Mouse (Mus musculus) frontal cortex, adult 2 months (tissue): ENCODE data around the gene Ccdc188. TPM values are rescaled to one million over a fixed set of nuclear protein-coding genes. Genes with fewer than 3 reads are reported as not detected.

Source experiments
- DNase-seq, 2 experiments: peaks; one replicate each; pipeline ENCODE4 v3.0.0; 2022; ENCODE audit warnings: low spot score in 1 of 2; ENCODE audit errors: extremely low spot score in 1 of 2
- polyA plus RNA-seq: library from polyadenylated mRNA; depleted of rRNA; stranded (reverse); fragments of >200 nt; gene quantifications from 2 replicates; pipeline ENCODE4 v1.2.3, GENCODE M21; 2012

The Ccdc188 gene
- polyA plus RNA-seq, 1 experiment: not detected

GRCm38 (mm10) chr16:18233919-18234670 lies 16.4 kb downstream of the Ccdc188 start:
- no peak for DNase-seq

DNA sequence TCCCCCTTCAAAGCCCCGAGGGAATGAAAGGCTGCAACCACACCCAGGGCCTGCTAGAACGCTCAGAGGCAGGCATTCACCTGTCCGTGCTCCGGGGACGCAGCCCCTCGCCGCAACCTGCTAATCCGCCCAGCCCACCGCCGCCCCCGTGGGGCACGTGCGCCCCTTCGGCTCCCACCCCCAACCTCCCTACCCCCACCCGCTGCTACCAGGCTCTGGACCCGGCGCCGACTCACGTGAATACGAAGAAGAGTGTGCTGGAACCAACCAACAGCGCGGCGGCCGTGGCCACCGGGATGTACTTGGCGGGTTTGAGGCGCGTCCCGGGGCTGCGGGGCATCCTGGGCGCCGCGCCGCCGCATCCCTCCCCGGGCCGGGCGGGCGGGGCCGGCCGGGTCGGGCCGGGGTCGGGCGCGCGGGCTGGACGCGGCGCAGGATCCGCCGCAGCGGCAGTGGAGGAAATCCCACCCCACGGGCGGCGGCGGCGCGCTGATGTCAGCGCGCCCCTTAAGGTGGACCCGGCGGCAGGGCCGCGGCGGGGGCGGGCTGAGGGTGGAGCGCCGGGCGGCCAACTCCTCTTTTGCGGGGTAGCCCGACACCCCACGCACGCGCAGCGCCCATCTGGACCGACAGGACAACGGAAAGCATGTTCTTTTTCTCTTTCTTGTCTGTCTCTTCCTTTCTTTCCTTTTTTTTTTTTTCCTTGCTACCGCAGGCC lies 17.2 kb downstream of the Ccdc188 start, which contains the start of gene Zdhhc8:
Gene Zdhhc8 (minus strand): TSS at position 466 of the 718 bp plus-strand sequence.
- DNase-seq: peak in 1 of 2 experiments; percentile 83

- DNase-seq: peak in 1 of 2 experiments; percentile 76
Measured at GRCm38 (mm10) chr16:18235389-18236065, 17.8 kb downstream of the Ccdc188 start.

DNA sequence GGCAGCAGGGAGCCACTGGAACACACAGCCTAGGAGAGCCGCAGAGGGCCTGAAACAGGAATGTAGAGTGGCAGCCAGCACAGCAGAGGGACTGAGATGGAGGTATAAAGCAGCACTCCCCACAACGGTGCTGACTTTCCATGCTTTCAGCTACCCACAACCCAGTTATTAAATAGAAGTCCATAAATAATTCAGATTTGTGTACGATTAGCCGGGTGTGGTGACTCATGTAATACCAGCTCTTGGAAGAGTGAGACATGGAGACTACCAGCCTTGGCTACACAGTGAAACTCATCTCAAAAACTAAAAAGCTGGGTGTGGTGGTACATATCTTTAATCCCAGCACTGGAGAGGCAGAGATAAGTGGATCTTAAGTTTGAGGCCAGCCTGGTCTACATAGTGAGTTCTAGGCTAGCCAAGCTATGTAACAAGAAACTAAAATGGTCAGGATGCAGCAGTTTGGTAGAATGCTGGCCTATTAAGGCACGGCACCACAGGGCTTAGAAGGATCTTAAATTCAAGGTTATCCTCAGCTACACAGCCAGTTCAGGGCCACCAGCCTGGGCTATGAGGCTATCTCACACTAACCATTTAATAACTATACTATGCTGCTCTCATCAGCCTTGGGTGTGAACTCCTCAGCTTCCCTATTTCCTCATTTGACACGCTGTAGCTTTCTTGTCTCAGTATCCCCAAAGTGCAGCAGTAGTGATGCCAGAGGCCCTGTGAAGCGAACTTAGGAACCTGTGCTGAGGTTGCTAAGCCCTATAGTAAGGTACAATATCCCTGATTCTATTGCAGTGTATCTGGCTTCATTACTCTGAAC lies 19.2 kb downstream of the Ccdc188 start:
- DNase-seq: no peak

DNA sequence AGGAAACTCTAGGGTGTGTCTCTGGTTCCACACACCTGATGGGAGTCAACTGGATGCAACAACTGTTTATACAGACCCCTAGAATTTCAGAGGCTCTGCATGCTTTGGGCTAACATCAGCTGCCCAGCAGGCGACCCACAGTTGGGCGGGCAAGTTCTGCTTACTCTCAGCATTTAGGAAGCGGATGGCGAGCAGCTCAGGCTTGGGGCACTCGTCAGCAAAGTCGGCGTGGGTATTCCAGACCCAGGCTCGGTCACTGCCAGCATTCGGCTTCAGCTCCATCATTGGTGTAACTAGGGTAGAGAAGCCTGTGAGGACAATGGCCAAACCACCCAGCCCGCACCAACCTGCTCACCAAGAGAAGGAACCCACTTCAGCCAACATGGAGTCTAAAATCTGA lies 23.9 kb downstream of the Ccdc188 start:
- DNase-seq: no peak

- no peak for DNase-seq
Measured at GRCm38 (mm10) chr16:18247521-18248399, 30.1 kb downstream of the Ccdc188 start.

DNA sequence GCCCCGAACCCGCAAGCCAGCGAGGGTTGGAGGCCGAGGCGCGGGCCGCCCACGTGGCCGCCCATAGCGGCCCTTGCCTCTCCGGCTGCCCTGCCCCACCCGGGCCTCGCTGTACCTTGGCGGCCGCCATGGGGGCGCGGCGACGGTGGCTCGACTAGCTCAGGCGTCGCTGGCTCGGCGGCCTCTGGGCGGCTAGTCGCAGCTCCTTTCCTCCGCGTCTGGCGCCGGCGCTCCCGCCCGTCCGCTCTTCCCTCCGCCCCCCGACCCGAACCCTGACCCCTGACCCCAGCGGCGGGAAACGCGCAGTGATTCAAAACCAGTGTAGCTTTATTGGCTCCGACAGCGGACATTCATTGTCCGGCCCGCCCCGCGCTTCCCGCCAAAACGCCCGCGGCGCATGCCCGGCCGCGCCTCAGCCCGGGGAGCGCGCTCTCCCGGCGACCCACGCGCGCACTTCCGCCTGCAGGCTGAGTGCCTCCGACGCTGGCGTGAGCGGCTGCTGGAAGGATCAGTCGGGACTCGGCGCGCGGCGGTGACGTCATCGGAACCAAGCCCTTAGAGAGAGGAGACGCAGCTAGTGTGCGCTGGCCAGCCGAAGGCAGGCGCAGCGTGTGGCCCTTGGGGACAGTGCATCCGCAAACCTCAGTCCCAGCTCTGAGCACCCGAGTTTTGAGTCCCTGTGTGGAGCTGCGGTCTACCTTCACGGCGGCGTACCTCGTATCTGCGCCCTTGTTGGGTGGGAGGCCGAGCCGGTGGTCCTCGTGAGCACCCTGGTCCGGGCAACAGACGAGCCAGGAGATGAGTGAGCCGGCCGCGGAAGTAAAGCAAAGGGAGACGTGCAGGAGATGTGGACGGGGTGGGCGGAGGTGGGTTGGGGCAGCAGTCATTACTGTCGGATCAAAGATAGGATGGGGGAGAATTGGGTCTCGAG lies 31.0 kb downstream of the Ccdc188 start, which contains the start of the genes Trmt2a and Ranbp1:
Gene Trmt2a (plus strand): TSS at position 247 of the 931 bp plus-strand sequence.
Gene Ranbp1 (minus strand): TSS at position 300 of the 931 bp plus-strand sequence.
- DNase-seq: peak; percentile 98

GRCm38 (mm10) chr16:18249364-18249967 lies 31.8 kb downstream of the Ccdc188 start:
- DNase-seq: no peak

DNA sequence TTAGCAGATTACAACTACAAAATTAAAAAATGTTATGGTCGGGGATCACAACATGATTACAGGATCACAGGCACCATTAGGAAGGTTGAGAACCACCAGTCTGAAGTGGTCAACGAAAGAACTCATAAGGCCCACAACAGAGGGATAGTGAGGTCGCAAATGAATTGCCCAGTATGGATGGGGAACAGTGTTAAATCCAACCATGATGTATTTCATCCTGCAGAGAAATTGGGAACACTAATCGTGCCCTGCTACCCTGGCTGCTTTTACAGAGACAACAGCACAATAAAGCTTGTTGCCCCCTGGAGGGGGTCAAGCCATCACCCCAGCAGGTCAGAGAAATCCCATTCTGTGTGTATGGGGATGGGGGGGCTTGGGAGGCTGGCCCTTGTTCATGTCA lies 32.6 kb downstream of the Ccdc188 start:
- DNase-seq: no peak

- DNase-seq: no peak
Measured at GRCm38 (mm10) chr16:18250828-18251790, 33.4 kb downstream of the Ccdc188 start.

DNA sequence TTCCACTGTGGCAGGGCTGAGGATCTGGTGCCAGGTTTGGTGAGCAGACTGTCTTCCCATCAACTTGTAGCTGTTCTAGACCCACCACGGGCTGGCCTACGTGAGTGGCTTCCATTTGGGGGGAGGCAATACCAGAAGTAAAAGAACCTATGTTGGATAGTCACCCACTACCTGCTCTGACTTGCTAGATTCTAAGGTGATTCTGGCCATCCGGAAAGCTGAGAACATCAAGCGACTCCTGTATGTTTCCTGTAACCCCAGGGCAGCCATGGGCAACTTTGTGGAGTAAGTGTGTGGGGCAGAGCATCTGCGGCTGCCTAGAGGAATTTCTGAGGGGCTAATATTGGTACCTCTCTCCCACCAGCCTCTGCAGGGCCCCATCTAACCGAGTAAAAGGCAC lies 35.1 kb downstream of the Ccdc188 start:
- DNase-seq: no peak

DNA sequence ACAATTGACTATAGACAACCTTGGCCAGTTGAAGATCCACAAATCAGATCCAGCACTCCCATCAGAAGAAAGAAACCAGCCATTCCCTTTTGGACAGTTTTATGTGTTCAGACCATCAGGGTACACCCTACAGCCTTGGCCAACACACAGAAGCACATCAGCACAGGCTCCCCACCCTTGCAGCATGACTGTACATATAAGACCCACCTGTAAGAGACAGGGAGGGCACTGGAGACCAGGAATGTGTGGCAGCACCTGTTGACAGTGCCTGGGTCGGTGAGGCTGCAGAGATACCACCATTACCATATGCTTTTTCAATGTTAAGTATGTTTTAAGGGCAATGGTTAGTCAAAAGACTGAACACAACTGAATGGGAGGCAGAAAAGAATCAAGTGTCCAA lies 36.2 kb downstream of the Ccdc188 start:
- no peak for DNase-seq

- DNase-seq: no peak
Measured at GRCm38 (mm10) chr16:18258221-18258620, 40.5 kb downstream of the Ccdc188 start, which contains the start of gene Gm49776. TSS of gene Gm49776 (minus strand) at chr16:18258321.

GRCm38 (mm10) chr16:18265024-18265423 lies 47.3 kb downstream of the Ccdc188 start:
- no peak for DNase-seq

DNA sequence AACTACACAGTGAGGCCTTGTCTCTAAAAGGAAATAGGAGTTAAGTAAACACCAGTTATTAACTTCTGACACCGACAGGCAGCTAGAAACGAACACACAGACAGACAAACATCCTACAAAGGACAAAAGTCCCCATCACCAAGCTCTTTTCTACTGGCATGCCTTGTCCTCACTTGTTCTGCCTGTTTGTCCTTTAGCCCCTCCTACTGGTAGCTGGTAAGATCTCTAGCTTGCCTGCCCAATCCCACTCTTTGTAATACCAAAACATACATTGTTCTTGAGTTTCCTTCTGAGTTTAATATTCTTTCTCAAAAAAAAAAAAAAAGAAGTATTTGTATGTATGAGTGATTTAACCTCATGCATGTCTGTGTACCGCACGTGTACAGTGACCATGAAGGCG lies 50.5 kb downstream of the Ccdc188 start:
- no peak for DNase-seq
